ENCODE assay signal across 19 mouse cellular contexts in the genomic region with DNA sequence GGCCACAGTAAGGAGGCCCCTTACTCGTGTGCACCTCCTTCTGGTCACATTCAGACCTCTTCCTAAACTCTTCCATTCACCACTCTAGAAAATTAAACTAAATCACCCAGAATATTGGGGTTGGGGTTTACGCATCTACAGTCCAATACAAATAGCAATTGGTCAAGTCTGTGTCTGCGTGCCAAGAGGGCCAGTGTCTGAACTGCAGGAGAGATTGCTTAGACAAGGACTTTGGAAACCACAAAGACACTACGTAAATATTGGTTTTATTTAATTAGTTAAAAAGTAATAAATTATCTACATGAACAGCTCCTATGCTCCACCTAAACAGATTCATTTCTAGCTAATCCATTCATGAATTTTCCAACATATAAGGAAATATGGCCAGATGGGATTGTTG.
"Had no signal": no experiment of that assay in that cellular context is flagged by ENCODE, and none has a peak within 500 bp of the region (broad histone marks: within the 10 kb centered on the region; RNA-seq: fewer than 3 reads in every experiment).

No protein-coding gene starts in this region.

- H3K4me1 ChIP-seq: kidney, embryonic 15.5 days; liver, embryonic 13.5 days; lung, embryonic 15.5 days; midbrain, embryonic 12.5 days; midbrain, embryonic 15.5 days; neural tube, embryonic 12.5 days; neural tube, embryonic 15.5 days had no signal

- H3K9me3 ChIP-seq: kidney, embryonic 15.5 days; liver, embryonic 13.5 days; lung, embryonic 15.5 days; midbrain, embryonic 12.5 days; midbrain, embryonic 15.5 days; neural tube, embryonic 12.5 days; neural tube, embryonic 15.5 days had no signal

- H3K36me3 ChIP-seq: kidney, embryonic 15.5 days; liver, embryonic 13.5 days; lung, embryonic 15.5 days; midbrain, embryonic 12.5 days; midbrain, embryonic 15.5 days; neural tube, embryonic 12.5 days; neural tube, embryonic 15.5 days had no signal

- H3K27ac ChIP-seq: kidney, embryonic 15.5 days; liver, embryonic 13.5 days; lung, embryonic 15.5 days; midbrain, embryonic 12.5 days; midbrain, embryonic 15.5 days; neural tube, embryonic 12.5 days; neural tube, embryonic 15.5 days had no signal

- H3K4me3 ChIP-seq: kidney, embryonic 15.5 days; liver, embryonic 13.5 days; lung, embryonic 15.5 days; midbrain, embryonic 12.5 days; midbrain, embryonic 15.5 days; neural tube, embryonic 12.5 days; neural tube, embryonic 15.5 days had no signal

- H3K9ac ChIP-seq: kidney, embryonic 15.5 days; liver, embryonic 13.5 days; lung, embryonic 15.5 days; midbrain, embryonic 12.5 days; midbrain, embryonic 15.5 days; neural tube, embryonic 12.5 days; neural tube, embryonic 15.5 days had no signal

- DNase-seq: kidney, adult 11 months; kidney, adult 8-10 months; kidney, postnatal 10 days; kidney, postnatal 36 days; layer of hippocampus, adult 9-11 months; liver, embryonic 13.5 days; lung, postnatal 14 days; lung, postnatal 4 days; right cerebral cortex, adult 18-20 months; right cerebral cortex, postnatal 14 days; right cerebral cortex, postnatal 4 days; thymus, postnatal 25 days had no signal

- H3K4me2 ChIP-seq: kidney, embryonic 15.5 days; liver, embryonic 13.5 days; lung, embryonic 15.5 days; midbrain, embryonic 12.5 days; midbrain, embryonic 15.5 days; neural tube, embryonic 12.5 days; neural tube, embryonic 15.5 days had no signal

- ATAC-seq: inflammation-experienced regulatory T-cells, adult 6 months; midbrain, embryonic 15.5 days had no signal

- H3K27me3 ChIP-seq: kidney, embryonic 15.5 days; liver, embryonic 13.5 days; lung, embryonic 15.5 days; midbrain, embryonic 12.5 days; midbrain, embryonic 15.5 days; neural tube, embryonic 12.5 days; neural tube, embryonic 15.5 days had no signal
